Comparison of ENCODE assay signal across 10 mouse cellular contexts in genomic region chr13:13531923-13532322, GRCm38 (mm10).
"Had no signal": no experiment of that assay in that cellular context is flagged by ENCODE, and none has a peak within 500 bp of the region (broad histone marks: within the 10 kb centered on the region; RNA-seq: fewer than 3 reads in every experiment).

No protein-coding gene starts in this region.

- H3K27me3 ChIP-seq: liver, embryonic 15.5 days; midbrain, embryonic 12.5 days had no signal

- H3K4me1 ChIP-seq: midbrain, embryonic 12.5 days had no signal

- DNase-seq: kidney, adult 8-10 months; kidney, postnatal 25 days; lung, embryonic 14.5 days; lung, postnatal 10 days; right cerebral cortex, postnatal 25 days; thymus, postnatal 14 days had no signal

- H3K27ac ChIP-seq: left cerebral cortex, adult 2 months; liver, embryonic 15.5 days; midbrain, embryonic 12.5 days had no signal

- H3K9ac ChIP-seq: liver, embryonic 15.5 days; lung, embryonic 14.5 days; midbrain, embryonic 12.5 days had no signal

- H3K36me3 ChIP-seq: liver, embryonic 15.5 days; midbrain, embryonic 12.5 days had no signal

- ATAC-seq: intestine, postnatal 0 days had no signal

- H3K4me2 ChIP-seq: liver, embryonic 15.5 days; lung, embryonic 14.5 days; midbrain, embryonic 12.5 days had no signal

- H3K4me3 ChIP-seq: left cerebral cortex, adult 2 months; liver, embryonic 15.5 days; midbrain, embryonic 12.5 days had no signal

- H3K9me3 ChIP-seq: liver, embryonic 15.5 days; midbrain, embryonic 12.5 days had no signal
